Mouse (Mus musculus) embryonic facial prominence, embryonic 13.5 days (tissue): ENCODE measurements around the gene Cbr1. TPM values are rescaled to one million over a fixed set of nuclear protein-coding genes. Genes with fewer than 3 reads are reported as not detected.
"Not testable (repeated sequence)": the region's sequence is repeated elsewhere in the genome, so short reads cannot be mapped to it uniquely, and the experiment has no call there.

Experiments used
- ATAC-seq: fragments of 200-750 bp; cut with Nextera tagmentation; 2 replicates; pipeline ENCODE4 v1.8.0; 2017; ENCODE audit warnings: low read depth; ENCODE audit not compliant: insufficient number of reproducible peaks, insufficient read depth, low FRiP score, low TSS enrichment
- H3K27ac ChIP-seq: fragments of 300-500 bp; sonication (generic); 2 replicates; pipeline ENCODE4 v1.5.1; 2015; ENCODE audit warnings: moderate library complexity, mild to moderate bottlenecking, inconsistent platforms
- H3K27me3 ChIP-seq: fragments of 300-500 bp; sonication (generic); 2 replicates; pipeline ENCODE4 v1.6.1; 2015; ENCODE audit warnings: mild to moderate bottlenecking, inconsistent platforms
- H3K36me3 ChIP-seq: fragments of 300-500 bp; sonication (generic); 2 replicates; pipeline ENCODE4 v1.6.1; 2015; ENCODE audit warnings: mild to moderate bottlenecking, inconsistent platforms
- H3K4me1 ChIP-seq: fragments of 300-500 bp; sonication (generic); 2 replicates; pipeline ENCODE4 v1.6.1; 2015; ENCODE audit warnings: inconsistent platforms
- H3K4me2 ChIP-seq: fragments of 300-500 bp; sonication (generic); 2 replicates; pipeline ENCODE4 v1.6.1; 2015; ENCODE audit warnings: moderate library complexity, mild to moderate bottlenecking, inconsistent platforms
- H3K4me3 ChIP-seq: fragments of 300-500 bp; sonication (generic); 2 replicates; pipeline ENCODE4 v1.5.1; 2015; ENCODE audit warnings: mild to moderate bottlenecking, inconsistent platforms
- H3K9ac ChIP-seq: fragments of 300-500 bp; sonication (generic); 2 replicates; pipeline ENCODE4 v1.6.1; 2015; ENCODE audit warnings: mild to moderate bottlenecking, inconsistent platforms
- H3K9me3 ChIP-seq: fragments of 300-500 bp; sonication (generic); 2 replicates; pipeline ENCODE4 v1.6.1; 2016; ENCODE audit warnings: inconsistent platforms
- WGBS: fragments of 180-500 bp; shearing (Covaris S2); methylation state at CpG from one replicate; pipeline ENCODE4 v1.1.7; 2015; ENCODE audit warnings: mixed read lengths; 5-methylcytosine and 5-hydroxymethylcytosine counted together
- polyA plus RNA-seq: library from polyadenylated mRNA; unstranded; fragments of >200 nt; fragmentation: Nextera tagmentation; extraction: Ambion mirVana; gene quantifications from 2 replicates; pipeline ENCODE4 v1.2.1, GENCODE M21; 2015

The Cbr1 gene
- polyA plus RNA-seq, 1 experiment from 2014 or later, result 126 TPM

DNA sequence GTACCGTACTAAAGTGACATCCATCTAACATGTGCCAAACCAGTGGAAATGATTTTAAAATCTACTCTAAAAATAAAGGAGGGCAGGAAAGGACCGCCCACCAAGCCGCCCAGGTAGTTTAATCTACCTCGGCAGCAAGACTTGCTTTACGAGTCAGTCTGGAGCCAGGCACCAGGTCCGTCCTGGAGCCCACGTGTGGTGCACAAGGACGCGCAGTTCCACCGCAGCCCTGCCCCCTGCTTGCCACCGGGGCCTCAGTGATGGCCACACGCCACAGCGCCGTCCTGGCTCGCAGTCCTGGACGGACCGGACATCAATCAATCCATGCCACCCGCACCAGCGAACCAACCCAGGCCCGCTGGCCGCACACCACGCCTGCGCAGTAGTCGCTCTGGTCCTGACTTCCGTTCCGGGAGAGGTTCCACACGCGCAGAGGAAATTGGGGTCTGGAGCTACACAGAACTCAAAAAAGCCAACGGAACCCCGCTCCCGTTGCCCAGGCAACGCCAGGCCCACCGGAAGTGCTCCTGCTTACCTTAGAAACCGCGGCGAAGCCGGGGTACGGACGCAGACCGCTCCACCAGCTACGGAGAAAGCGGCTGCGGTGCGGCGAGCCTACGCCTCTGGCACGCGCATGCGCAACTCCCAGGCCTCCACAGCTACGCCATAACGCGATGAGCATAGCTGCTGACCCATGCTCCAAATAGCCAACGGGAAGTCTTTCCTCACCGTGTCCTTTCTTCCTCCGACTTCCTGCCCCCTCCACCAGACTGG, 2.0 kb upstream of the Cbr1 start, which contains the start of gene Setd4:
TSS of gene Setd4 (minus strand) at position 625 of the 774 bp plus-strand sequence.
- peak; percentile 84 for ATAC-seq
- 1% methylated on average over 55 of the region's 55 CpGs for WGBS
- peak within 1 kb of the TSS; percentile 69 for H3K4me3 ChIP-seq

DNA sequence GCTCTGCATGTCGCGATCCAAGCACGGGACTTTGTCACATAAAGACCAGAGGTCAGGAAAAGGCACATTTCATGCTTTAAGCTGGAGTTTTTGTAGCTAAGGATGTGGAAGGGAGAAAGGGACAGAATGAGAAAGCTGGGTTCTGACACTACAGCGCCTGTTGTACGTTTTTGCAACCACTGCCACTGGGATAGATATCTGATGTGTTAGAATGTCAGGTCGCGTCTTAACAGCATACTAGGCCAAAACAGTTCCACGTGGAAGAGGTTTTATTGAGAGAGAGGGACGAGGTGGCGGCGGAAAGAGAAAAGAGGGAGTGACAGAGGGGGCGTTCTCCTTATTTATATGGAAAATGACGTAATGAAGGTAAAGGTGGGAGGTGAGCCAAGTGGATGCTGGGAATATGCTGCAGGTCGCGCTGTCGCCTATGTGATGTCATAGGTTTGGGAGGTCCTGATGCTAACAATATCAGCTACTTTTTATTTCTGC, 1.1 kb upstream of the Cbr1 start:
- peaks cover 10% of the 10 kb centered on the region for H3K36me3 ChIP-seq
- WGBS, result 5% methylated on average over 16 of the region's 16 CpGs
- no peak for ATAC-seq
- H3K4me3 ChIP-seq, result peak overlapping the region; percentile 69
- H3K27me3 ChIP-seq, result no peaks in the 10 kb centered on the region
- no peaks in the 10 kb centered on the region for H3K9me3 ChIP-seq
- H3K27ac ChIP-seq, result peak overlapping the region; percentile 94; the same call in 1 of the 2 replicates
- peak overlapping the region; percentile 86 for H3K9ac ChIP-seq
- peaks cover 28% of the 10 kb centered on the region for H3K4me1 ChIP-seq
- H3K4me2 ChIP-seq, result peak overlapping the region; percentile 89

More for the DNA sequence above, 2.0 kb upstream of the Cbr1 start, which contains the start of gene Setd4:
- Histone ChIP-seq H3K27ac (peak within 1 kb of the TSS; percentile 94), H3K4me2 (peak within 1 kb of the TSS; percentile 89), H3K9ac (peak within 1 kb of the TSS; percentile 86), H3K36me3 (peaks cover 9% of the 10 kb centered on the region; the same call in 1 of the 2 replicates), H3K9me3 (no peaks in the 10 kb centered on the region), H3K27me3 (no peaks in the 10 kb centered on the region), H3K4me1 (peaks cover 19% of the 10 kb centered on the region)

- Histone ChIP-seq H3K9me3 (no peaks in the 10 kb centered on the region), H3K36me3 (peaks cover 19% of the 10 kb centered on the region), H3K27ac (no peak overlapping the region), H3K4me2 (no peak overlapping the region), H3K9ac (no peak overlapping the region), H3K4me1 (peaks cover 28% of the 10 kb centered on the region), H3K4me3 (no peak overlapping the region), H3K27me3 (no peaks in the 10 kb centered on the region)
- no peak for ATAC-seq
- 85% methylated on average over 7 of the region's 7 CpGs for WGBS
Measured at GRCm38 (mm10) chr16:93606146-93606545, 493 bp downstream of the Cbr1 start.

- Histone ChIP-seq H3K4me2 (peak overlapping the region; percentile 89), H3K4me1 (peaks cover 28% of the 10 kb centered on the region), H3K9ac (peak overlapping the region; percentile 89), H3K4me3 (peak overlapping the region; percentile 78), H3K27ac (peak overlapping the region; percentile 71; the same call in 1 of the 2 replicates), H3K9me3 (no peaks in the 10 kb centered on the region), H3K36me3 (peaks cover 29% of the 10 kb centered on the region), H3K27me3 (no peaks in the 10 kb centered on the region)
- ATAC-seq, result no peak
- WGBS, result under 1% methylated on average over 32 of the region's 32 CpGs
Measured at GRCm38 (mm10) chr16:93607669-93608101, 2.0 kb downstream of the Cbr1 start.

DNA sequence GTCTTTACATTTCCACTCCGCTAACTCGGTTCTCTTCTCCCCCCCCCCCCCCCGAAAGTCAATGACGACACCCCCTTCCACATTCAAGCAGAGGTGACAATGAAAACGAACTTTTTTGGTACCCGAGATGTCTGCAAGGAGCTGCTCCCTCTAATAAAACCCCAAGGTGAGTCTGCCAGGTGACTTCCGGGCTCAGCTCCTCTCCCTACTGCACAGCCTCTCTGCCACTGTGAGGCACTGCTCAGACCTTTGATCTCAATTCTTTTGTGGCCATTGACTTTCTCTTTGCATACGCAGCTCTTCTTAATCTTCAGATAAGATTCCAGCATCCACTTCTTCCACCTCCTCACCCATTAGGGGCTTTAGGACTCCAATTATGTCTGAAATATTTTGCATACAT, 3.1 kb downstream of the Cbr1 start:
- peak overlapping the region; percentile 89 for H3K9ac ChIP-seq
- ATAC-seq, result no peak

DNA sequence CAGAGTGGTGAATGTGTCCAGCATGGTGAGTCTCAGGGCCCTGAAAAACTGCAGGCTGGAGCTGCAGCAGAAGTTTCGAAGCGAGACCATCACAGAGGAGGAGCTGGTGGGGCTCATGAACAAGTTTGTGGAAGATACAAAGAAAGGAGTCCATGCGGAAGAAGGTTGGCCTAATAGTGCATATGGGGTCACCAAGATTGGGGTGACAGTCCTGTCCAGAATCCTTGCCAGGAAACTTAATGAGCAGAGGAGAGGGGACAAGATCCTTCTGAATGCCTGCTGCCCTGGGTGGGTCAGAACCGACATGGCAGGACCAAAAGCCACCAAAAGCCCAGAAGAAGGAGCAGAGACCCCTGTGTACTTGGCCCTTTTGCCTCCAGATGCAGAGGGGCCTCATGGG, 4.1 kb downstream of the Cbr1 start:
- Histone ChIP-seq H3K9me3 (no peaks in the 10 kb centered on the region), H3K4me3 (no peak overlapping the region), H3K4me2 (no peak overlapping the region), H3K27me3 (no peaks in the 10 kb centered on the region), H3K4me1 (peaks cover 19% of the 10 kb centered on the region), H3K36me3 (peaks cover 29% of the 10 kb centered on the region), H3K27ac (no peak overlapping the region), H3K9ac (no peak overlapping the region)
- no peak for ATAC-seq
- WGBS, result 97% methylated on average over 4 of the region's 4 CpGs

More for the DNA sequence above, 3.1 kb downstream of the Cbr1 start:
- peak overlapping the region; percentile 78 for H3K4me3 ChIP-seq
- H3K36me3 ChIP-seq, result peaks cover 29% of the 10 kb centered on the region
- H3K27me3 ChIP-seq, result no peaks in the 10 kb centered on the region
- no peaks in the 10 kb centered on the region for H3K9me3 ChIP-seq
- peak overlapping the region; percentile 89 for H3K4me2 ChIP-seq
- WGBS, result 74% methylated on average over 8 of the region's 8 CpGs
- peaks cover 28% of the 10 kb centered on the region for H3K4me1 ChIP-seq
- H3K27ac ChIP-seq, result no peak overlapping the region

GRCm38 (mm10) chr16:93610961-93611360, 5.3 kb downstream of the Cbr1 start:
- Histone ChIP-seq H3K4me1 (peaks cover 14% of the 10 kb centered on the region), H3K4me3 (no peak overlapping the region), H3K27me3 (no peaks in the 10 kb centered on the region), H3K9ac (no peak overlapping the region), H3K9me3 (no peaks in the 10 kb centered on the region), H3K36me3 (peaks cover 29% of the 10 kb centered on the region), H3K4me2 (no peak overlapping the region), H3K27ac (no peak overlapping the region)
- 92% methylated on average over 4 of the region's 4 CpGs for WGBS
- no peak for ATAC-seq

DNA sequence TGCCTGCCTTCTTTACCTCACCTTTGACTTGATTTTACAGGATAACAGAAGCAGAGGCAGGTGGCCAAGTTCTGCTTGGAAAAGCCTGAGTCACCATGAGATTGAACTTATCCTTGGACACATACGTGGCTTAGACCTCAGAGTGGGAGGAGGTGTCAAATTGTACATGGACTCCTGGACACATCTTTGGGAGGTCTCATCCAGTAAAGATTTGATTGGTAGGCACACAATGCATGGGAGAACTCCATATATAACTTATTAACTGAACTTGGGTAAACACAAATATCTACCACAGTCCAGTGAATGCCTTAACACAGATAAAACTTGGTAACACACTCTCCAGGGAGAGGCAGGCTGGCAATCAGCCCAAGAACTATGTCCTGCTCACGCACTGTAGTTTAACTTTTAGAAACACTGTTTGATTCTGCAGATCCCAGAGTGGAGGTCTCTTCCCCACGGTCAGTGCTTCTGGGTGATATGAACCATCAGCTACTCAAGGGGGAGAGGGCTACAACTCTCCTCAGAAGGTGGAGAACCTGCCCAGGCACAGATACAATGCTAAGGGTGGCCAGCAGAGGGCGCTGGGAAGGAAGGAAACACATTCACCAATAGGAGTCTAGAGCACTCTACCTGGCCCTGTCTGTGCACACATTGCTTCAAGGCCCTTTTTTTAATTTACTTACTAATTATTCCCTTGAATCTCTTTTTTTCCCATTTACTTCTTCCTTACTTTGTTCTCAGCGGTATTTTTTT, 9.6 kb downstream of the Cbr1 start:
- Histone ChIP-seq H3K4me1 (no peaks in the 10 kb centered on the region), H3K9ac (no peak overlapping the region), H3K9me3 (no peaks in the 10 kb centered on the region), H3K36me3 (peaks cover 17% of the 10 kb centered on the region), H3K27ac (no peak overlapping the region), H3K27me3 (no peaks in the 10 kb centered on the region), H3K4me2 (no peak overlapping the region), H3K4me3 (no peak overlapping the region)
- no peak for ATAC-seq
- 41% methylated on average over 5 of the region's 5 CpGs for WGBS

- not testable (repeated sequence) for H3K27me3 ChIP-seq
Measured at GRCm38 (mm10) chr16:93623759-93624158, 18.1 kb downstream of the Cbr1 start.

DNA sequence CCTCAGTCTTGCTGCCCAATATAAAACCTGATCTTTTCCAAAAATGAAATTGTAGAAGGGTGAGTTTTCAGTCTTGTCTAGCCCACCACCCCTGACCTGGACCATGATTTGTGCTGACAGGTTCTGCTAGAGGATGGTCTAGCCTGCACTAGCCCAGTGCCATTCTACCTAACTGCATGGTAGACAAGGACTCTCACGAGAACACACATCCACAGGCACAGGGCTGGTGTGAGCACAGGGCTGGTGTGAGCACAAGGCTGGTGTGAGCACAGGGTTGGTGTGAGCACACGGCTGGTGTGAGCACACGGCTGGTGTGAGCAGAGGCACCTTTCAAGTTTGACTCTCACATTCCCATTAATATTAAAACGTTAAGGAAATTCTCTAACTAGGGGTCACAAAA, 19.0 kb downstream of the Cbr1 start:
- Histone ChIP-seq H3K4me2 (no peak overlapping the region), H3K4me1 (no peaks in the 10 kb centered on the region), H3K4me3 (no peak overlapping the region), H3K9ac (no peak overlapping the region), H3K36me3 (no peaks in the 10 kb centered on the region), H3K27ac (no peak overlapping the region), H3K9me3 (no peaks in the 10 kb centered on the region), H3K27me3 (no peaks in the 10 kb centered on the region)
- ATAC-seq, result no peak
- WGBS, result 73% methylated on average over 4 of the region's 4 CpGs

More at GRCm38 (mm10) chr16:93623759-93624158, 18.1 kb downstream of the Cbr1 start:
- H3K4me3 ChIP-seq, H3K9me3 ChIP-seq, ATAC-seq, H3K4me2 ChIP-seq, H3K36me3 ChIP-seq, H3K4me1 ChIP-seq, H3K27ac ChIP-seq, H3K9ac ChIP-seq: not testable (repeated sequence)
- 76% methylated on average over 4 of the region's 4 CpGs for WGBS

GRCm38 (mm10) chr16:93626745-93627144, 21.1 kb downstream of the Cbr1 start:
- Histone ChIP-seq H3K4me1 (no peaks in the 10 kb centered on the region), H3K4me2 (no peak overlapping the region), H3K4me3 (no peak overlapping the region), H3K9me3 (no peaks in the 10 kb centered on the region), H3K27ac (no peak overlapping the region), H3K36me3 (no peaks in the 10 kb centered on the region), H3K27me3 (no peaks in the 10 kb centered on the region), H3K9ac (no peak overlapping the region)
- ATAC-seq, result no peak
- WGBS, result 11% methylated on average over 1 of the region's 1 CpGs
